Mouse (Mus musculus) heart, adult 18-20 months (tissue): Measurements from ENCODE around the gene Lrrc7. TPM values are rescaled to one million over a fixed set of nuclear protein-coding genes. Genes with fewer than 3 reads are reported as not detected.
A peak's percentile ranks its signal among the peaks of the same experiment; 100 is the strongest.

Source experiments
- DNase-seq, 2 experiments: peaks; one replicate each; pipeline ENCODE4 v3.0.0; 2021 to 2022; ENCODE audit warnings: mixed read lengths in 1 of 2
- total RNA-seq, 2 experiments: library from RNA; stranded (reverse); gene quantifications; 2 replicates each; pipeline ENCODE4 v1.2.3; 2021

Gene Lrrc7
- total RNA-seq, 2 experiments from 2014 or later: not detected

GRCm38 (mm10) chr3:158365801-158366200, 196.2 kb downstream of the Lrrc7 start:
- DNase-seq: no peak

DNA sequence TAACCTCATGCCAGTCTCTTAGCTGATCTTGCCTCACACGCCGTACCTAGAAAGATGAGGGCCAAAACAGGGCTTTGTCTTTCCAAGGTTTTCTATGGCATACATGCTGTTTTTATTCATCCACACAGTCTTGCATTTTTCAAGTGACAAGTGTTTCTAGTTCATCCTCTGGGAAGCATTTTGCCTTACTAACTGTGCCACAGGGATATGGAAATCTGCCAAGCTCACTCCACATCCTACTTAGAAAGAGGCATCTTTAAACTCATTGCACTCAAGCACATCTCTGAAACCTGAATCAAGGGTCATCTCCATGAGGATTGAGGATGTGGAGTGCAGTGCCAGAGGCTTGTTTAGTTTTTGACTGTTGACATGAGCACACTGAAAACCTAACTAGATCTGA, 199.9 kb downstream of the Lrrc7 start:
- no peak for DNase-seq

GRCm38 (mm10) chr3:158356706-158357105, 205.3 kb downstream of the Lrrc7 start:
- DNase-seq: no peak

DNA sequence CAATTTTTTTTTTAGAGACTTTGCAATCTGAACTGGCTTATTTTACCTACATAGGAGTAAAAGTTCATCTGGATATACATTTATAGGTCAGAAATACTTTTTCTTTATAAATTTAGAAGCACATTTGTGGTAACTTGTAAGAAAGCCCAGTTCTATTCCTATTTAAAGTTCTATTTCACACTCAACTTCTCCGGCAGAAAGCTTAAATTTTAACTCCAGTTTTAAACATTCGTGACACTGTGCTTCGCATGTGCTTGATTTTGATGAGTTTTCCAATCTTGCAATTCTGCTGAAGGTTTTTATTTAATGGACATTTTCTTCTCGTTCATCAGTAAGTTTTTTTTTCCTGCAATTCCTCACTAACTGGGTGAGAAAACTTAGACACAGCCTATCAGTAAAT, 205.8 kb downstream of the Lrrc7 start:
- no peak for DNase-seq

- no peak for DNase-seq
Measured at GRCm38 (mm10) chr3:158340808-158341207, 221.2 kb downstream of the Lrrc7 start.

DNA sequence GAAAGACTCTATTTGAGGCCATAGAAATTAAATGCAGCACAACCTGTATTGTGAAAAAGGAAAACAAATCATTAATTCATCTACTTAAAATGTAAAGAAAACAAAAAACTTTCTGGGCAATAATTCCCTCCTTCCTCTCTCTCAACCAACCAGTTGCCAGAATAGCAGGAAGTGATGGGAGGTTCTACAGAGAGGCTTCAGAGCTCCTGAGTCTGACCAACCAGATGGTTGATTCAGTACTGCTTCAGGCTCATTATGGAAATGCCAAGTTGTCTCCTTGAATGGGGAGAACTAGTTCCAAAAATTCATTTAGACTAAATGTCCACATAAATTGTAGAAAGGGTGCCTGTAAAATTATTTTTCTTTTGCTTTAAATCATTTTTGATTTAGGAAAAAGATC, 231.9 kb downstream of the Lrrc7 start:
- DNase-seq: no peak

DNA sequence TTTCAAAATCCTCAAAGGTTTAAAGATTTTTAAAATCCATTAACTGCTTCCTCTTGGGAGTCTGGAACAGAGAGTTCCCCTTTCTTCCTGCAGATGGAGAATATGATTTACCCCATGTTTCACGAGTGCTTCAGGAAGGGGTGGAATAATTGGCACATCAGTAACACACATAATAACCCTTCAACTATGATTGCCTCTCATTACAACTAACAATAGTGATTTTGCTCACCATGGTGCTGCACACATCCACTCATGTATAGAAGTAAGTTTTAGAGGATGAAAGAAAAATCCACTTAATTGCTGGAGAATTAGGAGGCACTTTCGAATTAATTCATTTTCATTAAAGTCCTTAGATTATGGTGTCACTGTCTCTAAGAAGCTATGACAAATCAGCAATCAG, 251.6 kb downstream of the Lrrc7 start:
- no peak for DNase-seq

DNA sequence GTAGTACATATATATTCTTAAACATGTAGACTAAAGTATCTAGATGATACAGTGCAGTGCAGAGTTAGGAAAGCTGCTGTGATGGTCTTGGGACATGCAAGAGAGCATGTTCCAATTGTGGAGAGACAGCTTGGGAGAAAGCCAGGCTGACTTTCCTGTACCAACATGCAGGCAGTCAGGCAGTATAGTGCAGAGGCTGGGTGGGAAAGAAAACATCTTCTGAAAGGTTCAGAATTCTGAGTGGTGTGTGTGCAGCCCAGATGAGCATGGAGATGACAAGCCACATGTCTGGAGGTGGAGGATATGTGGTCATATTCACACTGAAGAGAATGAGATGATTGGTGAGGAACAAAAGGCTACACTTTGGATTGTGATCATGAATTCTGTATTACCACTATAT, 254.6 kb downstream of the Lrrc7 start:
- no peak for DNase-seq

DNA sequence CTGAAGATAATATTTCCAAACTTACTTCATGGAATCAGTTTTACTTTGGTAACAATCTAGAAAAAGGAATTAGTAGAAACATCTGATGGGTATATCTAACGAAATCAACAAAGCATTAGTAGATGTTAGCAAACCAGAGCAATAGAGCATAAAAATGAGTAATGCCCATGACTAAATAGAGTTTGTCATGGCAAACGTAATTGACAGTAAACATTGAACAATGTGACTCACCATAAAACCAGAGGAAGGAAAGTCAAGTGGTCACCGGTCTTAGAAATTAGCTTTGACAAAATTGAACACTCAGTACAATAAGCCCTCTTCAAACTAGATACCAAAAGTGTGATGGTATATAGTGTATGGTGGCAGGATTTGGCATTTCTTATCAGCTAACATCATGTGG, 263.3 kb downstream of the Lrrc7 start:
- DNase-seq: no peak

DNA sequence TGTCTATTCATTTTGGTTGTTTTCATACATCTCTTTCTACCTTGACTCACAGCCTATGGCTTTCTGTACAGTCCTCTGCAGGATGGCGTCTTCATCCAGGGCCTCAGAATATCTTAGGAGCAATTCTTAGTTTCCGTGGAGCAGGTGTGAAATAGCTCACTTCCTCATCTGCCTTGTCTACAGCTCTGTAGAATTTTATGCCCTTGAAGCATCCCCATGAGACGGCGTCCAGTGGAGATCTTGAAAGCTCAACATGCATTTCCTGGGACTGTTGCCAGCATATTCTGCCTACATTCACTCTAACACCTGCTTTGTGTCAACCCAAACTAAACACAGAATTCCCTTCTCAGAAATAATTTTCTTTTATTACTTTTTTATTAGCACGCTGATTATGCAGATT, 267.0 kb downstream of the Lrrc7 start:
- DNase-seq: no peak

- DNase-seq: no peak
Measured at GRCm38 (mm10) chr3:158284431-158284830, 277.6 kb downstream of the Lrrc7 start.

- DNase-seq: no peak
Measured at GRCm38 (mm10) chr3:158278631-158279030, 283.4 kb downstream of the Lrrc7 start.

GRCm38 (mm10) chr3:158272700-158273099, 289.3 kb downstream of the Lrrc7 start:
- DNase-seq: no peak

GRCm38 (mm10) chr3:158270887-158271286, 291.1 kb downstream of the Lrrc7 start:
- DNase-seq: no peak

DNA sequence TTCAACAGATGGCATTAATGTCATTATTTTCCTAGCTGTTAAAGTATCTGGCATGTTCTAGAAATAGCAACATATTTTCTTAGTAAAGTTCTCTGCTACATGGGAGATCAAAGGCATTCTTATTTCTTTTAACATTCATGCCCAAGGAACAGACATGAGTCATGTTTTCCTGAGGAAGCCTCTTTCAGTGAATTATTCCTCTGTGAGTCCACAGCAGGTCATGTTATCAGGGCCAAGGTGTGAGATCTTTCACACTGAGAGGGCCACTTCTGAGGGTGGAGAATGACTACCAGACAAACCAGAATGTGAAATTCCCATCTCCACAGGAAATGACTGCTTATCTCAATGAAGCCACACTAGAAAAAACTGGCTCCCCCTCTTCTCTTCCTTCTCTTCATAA, 309.4 kb downstream of the Lrrc7 start:
- DNase-seq: no peak

DNA sequence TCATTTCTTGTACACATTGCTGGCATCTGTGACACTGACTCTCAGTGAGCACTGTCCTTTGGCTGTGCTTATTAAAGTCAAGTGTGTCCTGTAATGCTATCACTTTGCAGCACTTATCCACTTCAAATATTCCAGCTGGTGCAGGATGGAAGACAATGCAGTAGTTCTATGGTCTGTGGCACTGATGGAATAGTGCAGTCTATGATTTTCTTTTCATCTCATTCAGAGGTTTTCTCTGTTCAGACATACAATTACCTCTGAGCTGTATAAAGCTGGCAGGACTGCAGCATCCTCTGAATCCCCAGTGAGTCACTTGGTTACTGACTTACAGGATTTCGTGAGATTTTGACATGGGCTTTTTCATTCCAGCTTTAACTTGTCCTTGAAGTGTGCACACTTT, 314.3 kb downstream of the Lrrc7 start:
- no peak for DNase-seq

DNA sequence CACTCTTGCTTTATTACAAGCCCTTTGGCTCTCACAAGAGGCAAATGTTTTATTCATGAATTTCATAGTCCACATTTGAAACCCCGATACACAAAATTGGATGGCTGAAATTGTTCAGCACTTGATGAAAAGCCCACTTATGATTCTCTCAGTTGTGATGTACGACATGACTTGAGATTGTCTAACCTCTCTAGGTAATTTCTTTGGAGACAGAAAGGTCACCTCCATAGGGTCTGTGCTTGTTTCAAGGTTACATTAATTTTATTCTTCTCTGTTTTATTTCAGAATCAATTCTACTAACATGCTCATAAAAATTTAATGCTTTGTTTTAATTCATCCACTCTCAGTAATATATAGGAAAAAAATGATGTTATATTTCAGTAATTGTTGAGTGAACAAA, 351.4 kb downstream of the Lrrc7 start:
- no peak for DNase-seq

DNA sequence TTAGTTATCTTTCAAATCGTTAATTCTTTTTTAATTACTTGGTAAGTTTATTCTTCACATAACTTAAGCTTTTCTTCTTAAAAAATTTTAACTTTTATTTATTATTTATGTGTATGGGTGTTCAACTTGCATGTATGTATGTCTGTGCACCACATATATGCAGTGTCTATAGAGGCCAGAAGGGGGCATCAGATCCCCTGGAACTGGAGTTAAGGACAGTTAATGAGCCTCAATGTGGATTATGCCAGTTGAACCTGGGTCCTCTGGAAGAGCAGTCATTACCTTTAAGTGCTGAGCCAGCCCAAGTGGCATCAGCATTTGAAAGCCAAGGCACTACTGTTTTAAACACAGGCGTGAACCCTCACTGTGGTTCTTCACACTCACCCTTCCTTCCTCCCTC, 352.0 kb downstream of the Lrrc7 start:
- DNase-seq: no peak

DNA sequence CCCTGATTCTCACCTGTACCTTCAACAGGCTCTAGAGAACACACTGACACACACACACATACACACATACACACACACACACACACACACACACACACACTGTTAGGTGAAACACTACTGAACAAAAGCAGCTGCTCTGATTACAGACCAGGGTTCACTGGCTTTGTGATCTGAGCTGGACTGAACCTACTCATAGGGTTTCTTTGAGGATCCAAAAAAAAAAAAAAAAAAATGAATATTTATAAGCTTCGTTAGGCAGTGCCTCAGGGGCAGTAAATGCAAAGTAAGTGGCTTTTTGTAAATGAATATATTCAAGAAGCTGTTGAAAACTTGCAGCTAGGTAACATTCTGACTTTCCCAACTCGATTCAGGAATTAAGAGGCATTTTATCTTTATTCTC, 354.2 kb downstream of the Lrrc7 start:
- DNase-seq: no peak

GRCm38 (mm10) chr3:158202776-158203175, 359.2 kb downstream of the Lrrc7 start:
- no peak for DNase-seq

DNA sequence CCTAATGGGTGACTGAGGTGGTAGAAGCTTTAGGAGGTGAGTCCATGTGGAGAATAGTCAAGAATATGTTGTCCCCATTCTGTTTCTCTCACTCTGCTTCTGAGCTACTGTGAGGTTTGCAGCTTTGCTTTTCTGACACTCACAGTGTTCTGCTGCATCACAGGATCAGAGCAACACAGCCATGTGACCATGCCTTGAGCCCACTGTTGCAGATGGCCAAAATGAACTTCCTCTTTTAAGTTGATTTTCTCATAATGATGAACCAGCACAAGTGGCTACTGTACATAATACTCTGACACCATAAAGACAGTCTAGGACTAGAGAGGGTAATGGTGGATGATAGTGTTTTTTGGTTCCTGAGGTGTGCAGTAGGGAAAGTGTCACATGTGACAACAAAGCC, 366.6 kb downstream of the Lrrc7 start:
- DNase-seq: peak in 1 of 2 experiments; percentile 13

- no peak for DNase-seq
Measured at GRCm38 (mm10) chr3:158193229-158193628, 368.8 kb downstream of the Lrrc7 start.

GRCm38 (mm10) chr3:158174880-158175735, 386.9 kb downstream of the Lrrc7 start:
- no peak for DNase-seq

DNA sequence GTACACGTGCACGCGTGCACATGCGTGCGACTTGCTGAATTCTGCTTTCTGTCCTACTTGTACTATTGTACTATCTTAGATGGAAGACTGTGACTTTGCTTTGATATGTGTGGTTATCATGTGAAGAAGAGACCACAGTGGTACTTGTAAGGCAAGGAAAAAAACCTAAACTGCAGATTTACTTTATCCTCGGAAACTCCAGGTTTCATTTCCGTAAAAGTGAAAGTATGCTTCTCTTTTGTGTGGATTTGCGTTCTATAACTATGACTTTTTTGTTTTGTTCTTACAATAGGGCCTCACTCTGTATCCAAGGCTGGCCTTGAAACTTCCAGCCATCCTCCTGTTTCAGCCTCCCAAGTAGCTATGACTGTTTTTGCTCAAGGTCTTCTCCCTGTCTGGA, 392.8 kb downstream of the Lrrc7 start:
- no peak for DNase-seq
